20 mouse cellular contexts compared by ENCODE assay signal in the genomic region with DNA sequence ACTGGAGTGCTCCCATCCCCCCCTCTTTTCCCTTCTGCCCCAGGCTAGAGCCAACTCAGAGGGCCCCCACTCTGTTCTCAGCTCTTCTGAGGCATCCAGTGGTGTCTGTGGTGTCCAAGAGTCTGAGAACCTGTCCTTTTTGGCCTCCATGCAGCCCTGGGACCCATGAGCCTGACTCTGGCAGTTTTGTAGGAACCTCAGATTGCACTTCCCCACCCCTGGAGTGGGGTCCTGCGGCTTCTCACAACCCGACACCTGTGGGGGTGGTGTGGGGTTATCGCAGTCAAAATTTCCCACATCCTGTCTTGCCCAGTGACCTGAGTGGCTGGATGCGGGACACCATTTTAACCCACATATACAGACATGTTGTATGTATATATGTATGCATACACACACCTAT. TPM values are rescaled to one million over a fixed set of nuclear protein-coding genes. Genes with fewer than 3 reads are reported as not detected.
DNase-seq lines count a peak whose midpoint lies in the region; ATAC-seq lines count a peak whose summit lies in the region.
"Had no signal": no experiment of that assay in that cellular context is flagged by ENCODE, and none has a peak within 500 bp of the region (broad histone marks: within the 10 kb centered on the region; RNA-seq: fewer than 3 reads in every experiment).

No protein-coding gene starts in this region.

- no peak overlapping the region for H3K4me3 ChIP-seq in heart, embryonic 11.5 days (ENCODE audit: low read depth, low read length)
- H3K4me3 ChIP-seq: embryonic facial prominence, embryonic 12.5 days; forebrain, embryonic 15.5 days; heart, adult 2 months; heart, embryonic 12.5 days had no signal

- H3K27ac ChIP-seq in heart, embryonic 11.5 days (ENCODE audit: low read depth, low read length), result no peak overlapping the region
- H3K27ac ChIP-seq: embryonic facial prominence, embryonic 12.5 days; forebrain, embryonic 15.5 days; heart, adult 2 months had no signal

- intact Hi-C loops in left cerebral cortex, postnatal 25 days (cut with DNase I), result no loop called here

- peak; percentile 84 for DNase-seq in heart, adult 11 months
- DNase-seq in thymus, postnatal 0 days (ENCODE audit: low spot score), result peak; percentile 27
- no peak for DNase-seq in thymus, postnatal 25 days
- no peak for DNase-seq in cerebellum, postnatal 36 days
- no peak for DNase-seq in left cerebral cortex, postnatal 25 days (ENCODE audit: low spot score in 2 of 2)
- DNase-seq: adrenal gland, adult 2 months; adrenal gland, postnatal 36 days; B cell, adult 2 months; gastrocnemius, postnatal 36 days; heart, adult 2 months had no signal

- H3K9ac ChIP-seq in heart, embryonic 11.5 days (ENCODE audit: low read depth, low read length), result no peak overlapping the region
- H3K9ac ChIP-seq: embryonic facial prominence, embryonic 12.5 days; forebrain, embryonic 15.5 days; heart, embryonic 12.5 days had no signal

- H3K4me2 ChIP-seq in heart, embryonic 11.5 days, result no peak overlapping the region
- H3K4me2 ChIP-seq: embryonic facial prominence, embryonic 12.5 days; forebrain, embryonic 15.5 days; heart, embryonic 12.5 days had no signal

- no peaks in the 10 kb centered on the region for H3K9me3 ChIP-seq in heart, embryonic 11.5 days (replicated peaks; ENCODE audit: control insufficient read depth, low read length)
- H3K9me3 ChIP-seq: embryonic facial prominence, embryonic 12.5 days; forebrain, embryonic 15.5 days; heart, embryonic 12.5 days had no signal

- no peaks in the 10 kb centered on the region for H3K36me3 ChIP-seq in heart, embryonic 11.5 days (ENCODE audit: control insufficient read depth, insufficient read depth, low read length)
- H3K36me3 ChIP-seq: embryonic facial prominence, embryonic 12.5 days; forebrain, embryonic 15.5 days; heart, embryonic 12.5 days had no signal

- ATAC-seq in heart, embryonic 11.5 days (replicated peaks; ENCODE audit: insufficient number of reproducible peaks, low FRiP score, low TSS enrichment), result no peak
- ATAC-seq in activated CD4-positive, CD25-positive, alpha-beta regulatory T cell, adult 4 months, result peak; percentile 25
- ATAC-seq in inflammation-experienced regulatory T-cells, adult 6 months, result peak; percentile 25
- ATAC-seq: forebrain, embryonic 15.5 days; hindbrain, embryonic 16.5 days had no signal

- 83% methylated on average over 4 of the region's 4 CpGs for WGBS in heart, embryonic 11.5 days (ENCODE audit: insufficient replicate concordance)

- no peaks in the 10 kb centered on the region for H3K4me1 ChIP-seq in heart, embryonic 11.5 days (ENCODE audit: control insufficient read depth, insufficient read depth, low read length)
- H3K4me1 ChIP-seq: forebrain, embryonic 15.5 days; heart, embryonic 12.5 days had no signal

- no peaks in the 10 kb centered on the region for H3K27me3 ChIP-seq in heart, embryonic 11.5 days (ENCODE audit: control insufficient read depth, insufficient read depth, low read length)
- H3K27me3 ChIP-seq: embryonic facial prominence, embryonic 12.5 days; forebrain, embryonic 15.5 days; heart, embryonic 12.5 days had no signal

RNA-seq across cellular contexts. Expression of a gene that starts 4.1 kb away (rescaled TPM):
- 77.8 and 83.7 TPM in 2 replicates for polyA plus RNA-seq in heart, embryonic 11.5 days (2014; fragmentation: Nextera tagmentation; extraction: Ambion mirVana)
- polyA plus RNA-seq in thymus, postnatal 0 days (2015; fragmentation: Nextera tagmentation; extraction: Ambion mirVana), result 151 and 156 TPM in 2 replicates
- 100 to 1,000 TPM; 139 to 155 TPM for polyA plus RNA-seq in activated CD4-positive, CD25-positive, alpha-beta regulatory T cell, adult 4 months (2017; shearing (Covaris generic))
- 100 to 1,000 TPM in 2 of 3 experiments, 10 to 100 TPM in 1; 95.3 to 160 (median 152) TPM for polyA plus RNA-seq in inflammation-experienced regulatory T-cells, adult 6 months (2017; shearing (Covaris generic))
- total RNA-seq in left cerebral cortex, postnatal 25 days (2021), result 100 to 1,000 TPM; 309 to 364 TPM

RNA-seq across cellular contexts. Expression of a gene that starts 39.0 kb away (rescaled TPM):
- 0.18 and 0.27 TPM in 2 replicates for polyA plus RNA-seq in heart, embryonic 11.5 days (2014; fragmentation: Nextera tagmentation; extraction: Ambion mirVana)
- 0.39 and 0.42 TPM in 2 replicates for polyA plus RNA-seq in thymus, postnatal 0 days (2015; fragmentation: Nextera tagmentation; extraction: Ambion mirVana)
- 1 to 10 TPM in 1 of 2 experiments, under 1 TPM in 1; 0.74 to 1.0 TPM for polyA plus RNA-seq in activated CD4-positive, CD25-positive, alpha-beta regulatory T cell, adult 4 months (2017; shearing (Covaris generic))
- polyA plus RNA-seq in inflammation-experienced regulatory T-cells, adult 6 months (2017; shearing (Covaris generic)), result 1 to 10 TPM in 1 of 3 experiments, under 1 TPM in 1, not detected in 1; 0.31 to 1.3 TPM
- total RNA-seq in left cerebral cortex, postnatal 25 days (2021), result not detected
- total RNA-seq: adrenal gland, adult 2 months; adrenal gland, postnatal 36 days; gastrocnemius, postnatal 36 days; heart, adult 2 months; MEL had no signal
- polyA plus RNA-seq: adrenal gland, adult 2 months; embryonic facial prominence, embryonic 12.5 days; forebrain, embryonic 11.5 days; forebrain, embryonic 15.5 days; hindbrain, embryonic 11.5 days had no signal

Comparison
In these comparisons a context has a peak if more than half of its experiments do, and no peak if none do; other contexts are left out.
1. DNase-seq: peak in heart, adult 11 months (single experiment) and thymus, postnatal 0 days (single experiment); none in thymus, postnatal 25 days (single experiment), cerebellum, postnatal 36 days (0 of 2) and left cerebral cortex, postnatal 25 days (0 of 2).